Comparison of ENCODE assay signal across 12 mouse cellular contexts in the genomic region with DNA sequence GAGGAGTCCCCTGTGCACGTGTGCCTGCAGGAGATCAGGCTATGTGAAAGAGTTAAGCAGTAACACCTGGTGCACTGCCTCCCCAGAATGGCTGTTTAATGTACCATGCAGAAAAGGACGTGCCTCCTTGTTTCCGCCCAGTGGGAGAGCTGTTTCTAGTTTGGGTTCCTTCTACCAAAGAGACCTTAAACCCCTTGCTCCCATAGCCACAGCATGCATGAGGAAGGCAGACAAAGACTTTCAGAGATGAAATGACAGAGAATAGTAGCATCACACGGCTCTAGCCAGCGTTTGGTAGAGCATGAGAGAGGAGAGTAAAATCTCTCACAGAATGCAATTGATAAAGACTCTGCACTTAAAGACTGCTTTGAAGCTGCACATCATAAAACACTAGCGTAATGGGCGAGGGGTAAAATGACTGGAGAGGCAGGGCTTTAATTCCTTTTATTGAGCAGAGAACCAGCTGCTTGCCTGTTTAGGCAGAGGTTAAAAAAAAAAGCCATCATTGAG.
DNase-seq lines count a peak whose midpoint lies in the region; ATAC-seq and TF ChIP-seq lines count a peak whose summit lies in the region.
"Had no signal": no experiment of that assay in that cellular context is flagged by ENCODE, and none has a peak within 500 bp of the region (broad histone marks: within the 10 kb centered on the region; RNA-seq: fewer than 3 reads in every experiment).

No protein-coding gene starts in this region.

- intact Hi-C loops in left cerebral cortex, postnatal 36 days (cut with DNase I), result no loop called here

- ATAC-seq in hindbrain, postnatal 0 days, result peak; percentile 63; the same call in 1 of the 2 replicates
- ATAC-seq in midbrain, embryonic 11.5 days (ENCODE audit: low FRiP score), result peak; percentile 64; the same call in 1 of the 2 replicates
- no peak for ATAC-seq in inflammation-experienced regulatory T-cells, adult 6 months
- no peak for ATAC-seq in intestine, embryonic 15.5 days
- ATAC-seq: Patski had no signal

- H3K9ac ChIP-seq in hindbrain, postnatal 0 days (replicated peaks; ENCODE audit: low read length), result no peak overlapping the region
- H3K9ac ChIP-seq in midbrain, embryonic 11.5 days (ENCODE audit: low read length), result no peak overlapping the region
- no peak overlapping the region for H3K9ac ChIP-seq in intestine, embryonic 15.5 days
- H3K9ac ChIP-seq: stomach, embryonic 15.5 days had no signal

- no peaks in the 10 kb centered on the region for H3K36me3 ChIP-seq in kidney, adult 2 months (ENCODE audit: control insufficient read depth, insufficient read depth, low read length)
- H3K36me3 ChIP-seq in hindbrain, postnatal 0 days (ENCODE audit: insufficient read depth, low read length), result no peaks in the 10 kb centered on the region
- H3K36me3 ChIP-seq in midbrain, embryonic 11.5 days (ENCODE audit: control insufficient read depth, insufficient read depth, low read length), result no peaks in the 10 kb centered on the region
- no peaks in the 10 kb centered on the region for H3K36me3 ChIP-seq in intestine, embryonic 15.5 days
- H3K36me3 ChIP-seq: stomach, embryonic 15.5 days had no signal

- no peak overlapping the region for H3K4me2 ChIP-seq in hindbrain, postnatal 0 days (ENCODE audit: low read depth, low read length)
- H3K4me2 ChIP-seq in midbrain, embryonic 11.5 days, result no peak overlapping the region
- H3K4me2 ChIP-seq in intestine, embryonic 15.5 days (replicated peaks), result no peak overlapping the region
- H3K4me2 ChIP-seq: stomach, embryonic 15.5 days had no signal

- H3K9me3 ChIP-seq in hindbrain, postnatal 0 days (ENCODE audit: low read length), result no peaks in the 10 kb centered on the region
- no peaks in the 10 kb centered on the region for H3K9me3 ChIP-seq in midbrain, embryonic 11.5 days (ENCODE audit: control insufficient read depth, low read length)
- H3K9me3 ChIP-seq in intestine, embryonic 15.5 days, result no peaks in the 10 kb centered on the region
- H3K9me3 ChIP-seq: stomach, embryonic 15.5 days had no signal

- no peak overlapping the region for H3K4me3 ChIP-seq in kidney, adult 2 months (ENCODE audit: insufficient read depth, low read depth, low read length)
- H3K4me3 ChIP-seq in hindbrain, postnatal 0 days (ENCODE audit: low read length), result no peak overlapping the region
- no peak overlapping the region for H3K4me3 ChIP-seq in midbrain, embryonic 11.5 days (ENCODE audit: low read depth, low read length)
- H3K4me3 ChIP-seq in intestine, embryonic 15.5 days (replicated peaks), result no peak overlapping the region
- H3K4me3 ChIP-seq: stomach, embryonic 15.5 days had no signal

- H3K4me1 ChIP-seq in kidney, adult 2 months (ENCODE audit: control insufficient read depth, insufficient read depth, low read length), result peaks cover 6% of the 10 kb centered on the region; the same call in 1 of the 2 replicates
- peaks cover 7% of the 10 kb centered on the region; the same call in 1 of the 2 replicates for H3K4me1 ChIP-seq in hindbrain, postnatal 0 days (ENCODE audit: insufficient read depth, low read length)
- H3K4me1 ChIP-seq in midbrain, embryonic 11.5 days (ENCODE audit: control insufficient read depth, insufficient read depth, low read length), result no peaks in the 10 kb centered on the region
- no peaks in the 10 kb centered on the region; the same call in 1 of the 2 replicates for H3K4me1 ChIP-seq in intestine, embryonic 15.5 days (replicated peaks)
- H3K4me1 ChIP-seq: stomach, embryonic 15.5 days had no signal

- WGBS in kidney, adult 2 months, result 28% methylated on average over 7 of the region's 7 CpGs
- 25% methylated on average over 7 of the region's 7 CpGs for WGBS in hindbrain, postnatal 0 days
- whole genome bisulfite sequencing in midbrain, embryonic 11.5 days, result 19% methylated on average over 7 of the region's 7 CpGs
- WGBS in intestine, embryonic 15.5 days, result 35% methylated on average over 7 of the region's 7 CpGs

- peak; percentile 8 for DNase-seq in kidney, adult 2 months
- DNase-seq in kidney, postnatal 14 days, result no peak
- peak; percentile 13 for DNase-seq in hindbrain, postnatal 0 days (ENCODE audit: low spot score)
- peak; percentile 89 for DNase-seq in midbrain, embryonic 11.5 days (ENCODE audit: low spot score, missing footprints)
- no peak for DNase-seq in cerebellum, postnatal 36 days
- no peak for DNase-seq in left cerebral cortex, postnatal 36 days (ENCODE audit: low spot score in 2 of 2)
- DNase-seq: gastrocnemius, postnatal 36 days; heart, postnatal 36 days had no signal

- TF ChIP-seq CTCF in kidney, adult 2 months (conservative IDR thresholded peaks at IDR 0.05; ENCODE audit: insufficient read depth, insufficient read length, low read depth, low read length), result no peak
- TF ChIP-seq CTCF in hindbrain, postnatal 0 days (IDR thresholded peaks at IDR 0.05; ENCODE audit: low read depth), result no peak

- TF ChIP-seq POLR2A in kidney, adult 2 months (IDR thresholded peaks at IDR 0.05; ENCODE audit: low read depth, low read length), result no peak

- H3K27me3 ChIP-seq in kidney, adult 2 months (replicated peaks; ENCODE audit: control insufficient read depth, insufficient read depth, low read length), result no peaks in the 10 kb centered on the region
- H3K27me3 ChIP-seq in hindbrain, postnatal 0 days (ENCODE audit: insufficient read depth, low read length), result no peaks in the 10 kb centered on the region
- H3K27me3 ChIP-seq in midbrain, embryonic 11.5 days (ENCODE audit: control insufficient read depth, insufficient read depth, low read length), result no peaks in the 10 kb centered on the region
- no peaks in the 10 kb centered on the region for H3K27me3 ChIP-seq in intestine, embryonic 15.5 days (replicated peaks)
- H3K27me3 ChIP-seq: stomach, embryonic 15.5 days had no signal

- H3K27ac ChIP-seq in kidney, adult 2 months (ENCODE audit: insufficient read depth, low read depth, low read length), result no peak overlapping the region
- peak overlapping the region; percentile 41; the same call in 1 of the 2 replicates for H3K27ac ChIP-seq in hindbrain, postnatal 0 days
- no peak overlapping the region for H3K27ac ChIP-seq in midbrain, embryonic 11.5 days (ENCODE audit: low read depth, low read length)
- H3K27ac ChIP-seq in intestine, embryonic 15.5 days, result no peak overlapping the region
- H3K27ac ChIP-seq: stomach, embryonic 15.5 days had no signal

Comparison
In these comparisons a context has a peak if more than half of its experiments do, and no peak if none do; other contexts are left out.
1. DNase-seq: peak in kidney, adult 2 months (single experiment), hindbrain, postnatal 0 days (single experiment) and midbrain, embryonic 11.5 days (single experiment); none in kidney, postnatal 14 days (single experiment), cerebellum, postnatal 36 days (0 of 2) and left cerebral cortex, postnatal 36 days (0 of 2).
2. ATAC-seq: peak in hindbrain, postnatal 0 days (single experiment) and midbrain, embryonic 11.5 days (single experiment); none in inflammation-experienced regulatory T-cells, adult 6 months (single experiment) and intestine, embryonic 15.5 days (single experiment).